Mouse (Mus musculus): ENCODE measurements at regions not wholly inside any gene's neighbourhood (a gene's known extent, or its start where the extent isn't known, plus 50 kb on each side); places are given as distances from the start of the nearest gene placed in this dataset.

GRCm38 (mm10) chr11:31755858-31756257 lies 84.2 kb upstream of the Bod1 start:
- H3K27ac ChIP-seq = no peak overlapping the region
- H3K27me3 ChIP-seq (ENCODE audit: insufficient read depth, low read length) = no peaks in the 10 kb centered on the region
- H3K9me3 ChIP-seq (replicated peaks; ENCODE audit: low read length) = no peaks in the 10 kb centered on the region
- no peak overlapping the region for H3K4me3 ChIP-seq (replicated peaks; ENCODE audit: low read depth, low read length)
- 59% methylated on average over 3 of the region's 3 CpGs for WGBS
- H3K9ac ChIP-seq (ENCODE audit: low read depth, low read length) = no peak overlapping the region
- ATAC-seq (replicated peaks; ENCODE audit: low FRiP score, low read depth) (no peak), DNase-seq (ENCODE audit: low spot score) (no peak)
- H3K4me1 ChIP-seq (replicated peaks; ENCODE audit: insufficient read depth, low read length) = no peaks in the 10 kb centered on the region
- no peak for TF ChIP-seq CTCF (IDR thresholded peaks at IDR 0.05; ENCODE audit: low read depth)
- no peaks in the 10 kb centered on the region for H3K36me3 ChIP-seq (ENCODE audit: insufficient read depth, low read length)
- H3K4me2 ChIP-seq (ENCODE audit: low read length) = no peak overlapping the region

- 86% methylated on average over 10 of the region's 10 CpGs for WGBS
- no peak for DNase-seq (ENCODE audit: low spot score)
These were observed 84.9 kb upstream of the Bod1 start for GRCm38 (mm10) chr11:31756355-31757145.

GRCm38 (mm10) chr11:31759868-31760765 lies 88.4 kb upstream of the Bod1 start:
- Histone ChIP-seq H3K27me3 (ENCODE audit: insufficient read depth, low read length) (no peaks in the 10 kb centered on the region), H3K4me1 (replicated peaks; ENCODE audit: insufficient read depth, low read length) (no peaks in the 10 kb centered on the region), H3K4me3 (replicated peaks; ENCODE audit: low read depth, low read length) (no peak overlapping the region), H3K9ac (ENCODE audit: low read depth, low read length) (no peak overlapping the region), H3K36me3 (ENCODE audit: insufficient read depth, low read length) (no peaks in the 10 kb centered on the region), H3K4me2 (ENCODE audit: low read length) (no peak overlapping the region), H3K9me3 (replicated peaks; ENCODE audit: low read length) (no peaks in the 10 kb centered on the region), H3K27ac (no peak overlapping the region)
- ATAC-seq (replicated peaks; ENCODE audit: low FRiP score, low read depth) = no peak
- 69% methylated on average over 9 of the region's 9 CpGs for WGBS
- peak; percentile 16 for DNase-seq (ENCODE audit: low spot score)
- peak; percentile 5; the same call in 1 of the 2 replicates for TF ChIP-seq CTCF (IDR thresholded peaks at IDR 0.05; ENCODE audit: low read depth)

More at GRCm38 (mm10) chr11:31756355-31757145, 84.9 kb upstream of the Bod1 start:
- Histone ChIP-seq H3K27me3 (ENCODE audit: insufficient read depth, low read length) (no peaks in the 10 kb centered on the region), H3K36me3 (ENCODE audit: insufficient read depth, low read length) (no peaks in the 10 kb centered on the region), H3K4me1 (replicated peaks; ENCODE audit: insufficient read depth, low read length) (no peaks in the 10 kb centered on the region), H3K4me3 (replicated peaks; ENCODE audit: low read depth, low read length) (no peak overlapping the region), H3K4me2 (ENCODE audit: low read length) (no peak overlapping the region), H3K27ac (no peak overlapping the region), H3K9ac (ENCODE audit: low read depth, low read length) (no peak overlapping the region), H3K9me3 (replicated peaks; ENCODE audit: low read length) (no peaks in the 10 kb centered on the region)
- no peak for TF ChIP-seq CTCF (IDR thresholded peaks at IDR 0.05; ENCODE audit: low read depth)
- ATAC-seq (replicated peaks; ENCODE audit: low FRiP score, low read depth) = no peak

- ATAC-seq (replicated peaks; ENCODE audit: low FRiP score, low read depth) = no peak
- TF ChIP-seq CTCF (IDR thresholded peaks at IDR 0.05; ENCODE audit: low read depth) = no peak
- whole genome bisulfite sequencing = 82% methylated on average over 3 of the region's 3 CpGs
These were observed 92.2 kb upstream of the Bod1 start for GRCm38 (mm10) chr11:31763856-31764255.

GRCm38 (mm10) chr11:31766296-31766695 lies 94.6 kb upstream of the Bod1 start:
- no peaks in the 10 kb centered on the region for H3K27me3 ChIP-seq (ENCODE audit: insufficient read depth, low read length)
- no peak for TF ChIP-seq CTCF (IDR thresholded peaks at IDR 0.05; ENCODE audit: low read depth)
- no peaks in the 10 kb centered on the region for H3K4me1 ChIP-seq (replicated peaks; ENCODE audit: insufficient read depth, low read length)
- DNase-seq (ENCODE audit: low spot score) = no peak
- H3K9ac ChIP-seq (ENCODE audit: low read depth, low read length) = no peak overlapping the region
- H3K4me3 ChIP-seq (replicated peaks; ENCODE audit: low read depth, low read length) = no peak overlapping the region
- no peak overlapping the region for H3K4me2 ChIP-seq (ENCODE audit: low read length)
- H3K36me3 ChIP-seq (ENCODE audit: insufficient read depth, low read length) = no peaks in the 10 kb centered on the region
- H3K27ac ChIP-seq = no peak overlapping the region
- no peaks in the 10 kb centered on the region for H3K9me3 ChIP-seq (replicated peaks; ENCODE audit: low read length)
- 75% methylated on average over 5 of the region's 5 CpGs for WGBS
- ATAC-seq (replicated peaks; ENCODE audit: low FRiP score, low read depth) = no peak

More at GRCm38 (mm10) chr11:31763856-31764255, 92.2 kb upstream of the Bod1 start:
- H3K9me3 ChIP-seq (replicated peaks; ENCODE audit: low read length) = no peaks in the 10 kb centered on the region
- H3K9ac ChIP-seq (ENCODE audit: low read depth, low read length) = no peak overlapping the region
- H3K36me3 ChIP-seq (ENCODE audit: insufficient read depth, low read length) = no peaks in the 10 kb centered on the region
- DNase-seq (ENCODE audit: low spot score) = no peak
- H3K27me3 ChIP-seq (ENCODE audit: insufficient read depth, low read length) = no peaks in the 10 kb centered on the region
- no peak overlapping the region for H3K4me3 ChIP-seq (replicated peaks; ENCODE audit: low read depth, low read length)
- H3K4me2 ChIP-seq (ENCODE audit: low read length) = no peak overlapping the region
- H3K4me1 ChIP-seq (replicated peaks; ENCODE audit: insufficient read depth, low read length) = no peaks in the 10 kb centered on the region
- no peak overlapping the region for H3K27ac ChIP-seq

GRCm38 (mm10) chr11:31767727-31768495 lies 96.2 kb upstream of the Bod1 start:
- TF ChIP-seq CTCF (IDR thresholded peaks at IDR 0.05; ENCODE audit: low read depth) = no peak

More at GRCm38 (mm10) chr11:31767727-31768495, 96.2 kb upstream of the Bod1 start:
- H3K9me3 ChIP-seq (replicated peaks; ENCODE audit: low read length) = no peaks in the 10 kb centered on the region
- no peak overlapping the region for H3K4me3 ChIP-seq (replicated peaks; ENCODE audit: low read depth, low read length)
- DNase-seq (ENCODE audit: low spot score) (no peak), ATAC-seq (replicated peaks; ENCODE audit: low FRiP score, low read depth) (no peak)
- no peaks in the 10 kb centered on the region for H3K27me3 ChIP-seq (ENCODE audit: insufficient read depth, low read length)
- no peaks in the 10 kb centered on the region for H3K4me1 ChIP-seq (replicated peaks; ENCODE audit: insufficient read depth, low read length)
- 62% methylated on average over 10 of the region's 10 CpGs for WGBS
- no peak overlapping the region for H3K9ac ChIP-seq (ENCODE audit: low read depth, low read length)
- H3K36me3 ChIP-seq (ENCODE audit: insufficient read depth, low read length) = no peaks in the 10 kb centered on the region
- no peak overlapping the region for H3K4me2 ChIP-seq (ENCODE audit: low read length)
- no peak overlapping the region for H3K27ac ChIP-seq

Measured in kidney, postnatal 0 days (tissue).